Mouse (Mus musculus) spleen, adult 18-20 months (tissue): ENCODE measurements at regions not wholly inside any gene's neighbourhood (a gene's known extent, or its start where the extent isn't known, plus 50 kb on each side); places are given as distances from the start of the nearest gene placed in this dataset.
A peak's percentile ranks its signal among the peaks of the same experiment; 100 is the strongest.

Experiments used
- DNase-seq, 2 experiments: peaks; one replicate each; pipeline ENCODE4 v3.0.0; 2022; ENCODE audit warnings: mixed read lengths in 2 of 2

GRCm38 (mm10) chr14:36819826-36820225, 148.8 kb downstream of the Ccser2 start:
- DNase-seq, result no peak

GRCm38 (mm10) chr14:36802418-36802817, 166.2 kb downstream of the Ccser2 start:
- DNase-seq, result no peak

- DNase-seq, result no peak
These were observed 168.8 kb downstream of the Ccser2 start for GRCm38 (mm10) chr14:36799820-36800219.

GRCm38 (mm10) chr14:36781882-36782281, 186.7 kb downstream of the Ccser2 start:
- DNase-seq, result no peak

- no peak for DNase-seq
These were observed 189.6 kb downstream of the Ccser2 start for GRCm38 (mm10) chr14:36778956-36779355.

- peak in 1 of 2 experiments; percentile 5 for DNase-seq
These were observed 194.2 kb downstream of the Ccser2 start for GRCm38 (mm10) chr14:36774349-36774748.

- DNase-seq, result no peak
These were observed 204.2 kb downstream of the Ccser2 start for GRCm38 (mm10) chr14:36764377-36764776.

GRCm38 (mm10) chr14:36756056-36756455, 212.5 kb downstream of the Ccser2 start:
- no peak for DNase-seq

GRCm38 (mm10) chr14:36748130-36748883, 220.3 kb downstream of the Ccser2 start:
- DNase-seq, result no peak

- DNase-seq, result no peak
These were observed 237.5 kb downstream of the Ccser2 start for GRCm38 (mm10) chr14:36731095-36731494.

GRCm38 (mm10) chr14:36726092-36726491, 242.5 kb downstream of the Ccser2 start:
- no peak for DNase-seq

- DNase-seq, result no peak
These were observed 252.9 kb downstream of the Ccser2 start for GRCm38 (mm10) chr14:36715684-36716083.

GRCm38 (mm10) chr14:36696993-36697392, 271.6 kb downstream of the Ccser2 start:
- no peak for DNase-seq

- no peak for DNase-seq
These were observed 276.6 kb downstream of the Ccser2 start for GRCm38 (mm10) chr14:36691958-36692357.

- DNase-seq, result no peak
These were observed 277.6 kb downstream of the Ccser2 start for GRCm38 (mm10) chr14:36691018-36691417.

- no peak for DNase-seq
These were observed 309.8 kb downstream of the Ccser2 start for GRCm38 (mm10) chr14:36658678-36659263.

GRCm38 (mm10) chr14:36658193-36658592, 310.4 kb downstream of the Ccser2 start:
- no peak for DNase-seq

- DNase-seq, result no peak
These were observed 315.5 kb downstream of the Ccser2 start for GRCm38 (mm10) chr14:36652982-36653557.

GRCm38 (mm10) chr14:36651053-36651735, 317.4 kb downstream of the Ccser2 start:
- DNase-seq, result no peak

- DNase-seq, result no peak
These were observed 321.9 kb downstream of the Ccser2 start for GRCm38 (mm10) chr14:36646649-36647048.

GRCm38 (mm10) chr14:36646237-36646636, 322.3 kb downstream of the Ccser2 start:
- no peak for DNase-seq

GRCm38 (mm10) chr14:36624822-36625221, 343.8 kb downstream of the Ccser2 start:
- DNase-seq, result no peak

GRCm38 (mm10) chr14:36624134-36624533, 344.4 kb downstream of the Ccser2 start:
- DNase-seq, result no peak

- DNase-seq, result no peak
These were observed 345.5 kb downstream of the Ccser2 start for GRCm38 (mm10) chr14:36623036-36623435.
